Mouse (Mus musculus): ENCODE measurements at regions not wholly inside any gene's neighbourhood (a gene's known extent, or its start where the extent isn't known, plus 50 kb on each side); places are given as distances from the start of the nearest gene placed in this dataset.

DNA sequence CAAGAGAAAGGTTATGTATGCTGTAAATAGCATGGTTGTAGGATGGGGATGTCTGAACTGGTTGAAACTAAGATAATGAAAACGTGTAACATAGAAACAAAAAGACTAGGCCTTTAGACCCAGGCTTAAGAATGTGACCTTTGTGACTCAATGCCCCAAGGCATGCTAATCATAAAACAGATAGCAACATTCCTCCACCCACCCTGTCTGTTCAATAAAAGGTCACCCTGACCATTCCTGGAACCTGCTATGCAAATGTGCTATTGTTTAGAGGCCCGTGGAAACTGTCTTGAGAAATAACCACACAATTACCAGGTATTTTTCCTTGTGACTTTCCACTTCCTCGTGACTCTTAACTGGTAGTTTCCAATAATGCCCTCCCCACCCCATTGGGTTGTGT is 288.3 kb upstream of the Alcam start:
- DNase-seq = no peak

- no peak for DNase-seq
These were observed 272.4 kb upstream of the Alcam start for GRCm38 (mm10) chr16:52726120-52726844.

GRCm38 (mm10) chr16:52718231-52718932 is 264.5 kb upstream of the Alcam start:
- no peak for DNase-seq

DNA sequence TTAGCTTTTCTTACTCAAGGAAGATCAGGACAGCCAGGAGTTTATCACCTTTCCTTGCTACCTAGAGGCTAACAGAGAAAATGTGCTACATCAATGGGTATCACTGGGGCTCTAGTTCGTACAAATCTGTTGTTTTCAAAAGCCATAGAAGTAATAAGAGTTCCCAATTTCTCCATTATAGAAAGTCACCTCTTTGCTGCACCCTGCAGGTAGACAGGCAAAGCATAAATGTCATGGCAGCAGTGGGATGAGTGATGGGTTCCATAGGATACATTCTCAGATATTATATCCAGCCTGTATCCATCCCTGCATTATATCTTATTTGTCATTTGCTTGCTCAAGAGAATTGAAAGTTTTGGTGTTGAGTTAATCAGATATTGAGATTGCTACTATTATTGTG is 236.4 kb upstream of the Alcam start:
- no peak for DNase-seq

- no peak for DNase-seq
These were observed 201.0 kb upstream of the Alcam start for GRCm38 (mm10) chr16:52654825-52655224.
